13 mouse cellular contexts compared by ENCODE assay signal in genomic region chr16:33141758-33142280, GRCm38 (mm10). TPM values are rescaled to one million over a fixed set of nuclear protein-coding genes. Genes with fewer than 3 reads are reported as not detected.
DNase-seq lines count a peak whose midpoint lies in the region.
"Had no signal": no experiment of that assay in that cellular context is flagged by ENCODE, and none has a peak within 500 bp of the region (broad histone marks: within the 10 kb centered on the region; RNA-seq: fewer than 3 reads in every experiment).

No protein-coding gene starts in this region.

- DNase-seq in ES-CJ7 (ENCODE audit: low read depth, low spot score) (peak; percentile 87), R1 (ENCODE audit: low read depth, low spot score) (peak; percentile 90)
- no peak for DNase-seq in adrenal gland, postnatal 14 days
- DNase-seq in adrenal gland, postnatal 10 days, result no peak
- DNase-seq in gastrocnemius, adult 18-20 months (ENCODE audit: low spot score), result no peak
- DNase-seq: adrenal gland, adult 8-10 months; adrenal gland, postnatal 36 days; cerebellum, adult 11-12 months; cerebellum, adult 2 months; cerebellum, adult 9-10 months; cerebellum, postnatal 10 days; cerebellum, postnatal 25 days; forebrain, postnatal 0 days had no signal

RNA-seq across cellular contexts. Expression of gene Osbpl11, which starts 43.1 kb away (rescaled TPM):
- 46.1 and 59.0 TPM in 2 replicates for total RNA-seq in adrenal gland, postnatal 14 days (2021)
- 10 to 100 TPM; 43.8 to 57.3 TPM for total RNA-seq in adrenal gland, postnatal 10 days (2021)
- 10 to 100 TPM; 14.0 to 14.9 TPM for total RNA-seq in gastrocnemius, adult 18-20 months (2021)

Comparison
In these comparisons a context has a peak if more than half of its experiments do, and no peak if none do; other contexts are left out.
1. DNase-seq: peak in ES-CJ7 (single experiment) and R1 (single experiment); none in adrenal gland, postnatal 14 days (single experiment), adrenal gland, postnatal 10 days (single experiment) and gastrocnemius, adult 18-20 months (single experiment).